Mouse (Mus musculus) cerebellum, adult 11 months (tissue): ENCODE results near the gene Borcs8.

Source experiments
- DNase-seq: peaks from one replicate; pipeline ENCODE4 v3.0.0; 2022

Gene Borcs8

DNA sequence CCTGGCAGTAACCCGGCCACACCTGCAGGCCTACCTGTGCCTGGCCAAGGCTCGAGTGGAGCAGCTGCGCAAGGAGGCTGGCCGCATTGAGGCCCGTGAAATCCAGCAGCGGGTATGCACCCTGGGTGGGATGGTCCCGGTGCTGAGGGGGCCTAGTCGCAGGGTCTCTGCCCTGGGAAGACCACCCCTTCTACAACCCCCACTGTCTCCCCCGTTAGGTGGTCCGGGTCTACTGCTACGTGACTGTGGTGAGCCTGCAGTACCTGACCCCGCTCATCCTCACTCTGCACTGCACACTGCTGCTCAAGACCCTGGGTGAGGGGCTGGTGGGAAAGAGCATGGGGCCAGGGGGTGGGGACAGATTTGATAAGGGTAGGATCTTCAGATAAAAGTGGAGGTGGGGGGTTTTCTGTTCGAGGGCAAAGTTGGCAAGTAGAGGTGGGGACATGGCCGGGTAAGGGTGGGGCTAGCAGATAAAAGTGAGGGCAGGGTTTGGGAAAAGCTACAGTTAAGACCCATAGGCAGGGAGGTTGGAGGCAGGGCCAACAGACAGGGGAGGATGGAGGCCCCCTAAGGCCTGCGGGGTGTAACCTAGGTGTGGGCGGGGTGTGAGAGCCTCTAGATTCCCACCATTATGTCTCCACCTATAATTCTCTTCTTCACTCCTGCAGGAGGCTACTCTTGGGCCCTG lies 42.1 kb downstream of the Borcs8 start:
- DNase-seq = no peak

DNA sequence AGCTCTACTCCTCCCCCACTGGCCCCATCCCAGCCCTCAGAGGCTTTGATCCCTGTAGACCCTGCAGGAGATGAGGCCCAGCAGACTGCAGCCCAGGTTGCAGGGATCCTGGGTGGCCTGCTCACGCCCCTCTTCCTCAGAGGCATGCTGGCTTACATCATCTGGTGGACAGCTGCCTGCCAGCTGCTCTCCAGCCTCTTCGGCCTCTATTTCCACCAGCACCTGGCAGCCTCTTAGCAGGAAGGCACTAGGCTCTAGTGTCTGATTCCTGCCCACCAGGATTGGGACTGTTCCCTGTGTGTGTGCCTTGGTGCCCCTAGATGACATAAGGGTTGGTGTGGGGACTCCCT lies 42.6 kb downstream of the Borcs8 start:
- DNase-seq = no peak

DNA sequence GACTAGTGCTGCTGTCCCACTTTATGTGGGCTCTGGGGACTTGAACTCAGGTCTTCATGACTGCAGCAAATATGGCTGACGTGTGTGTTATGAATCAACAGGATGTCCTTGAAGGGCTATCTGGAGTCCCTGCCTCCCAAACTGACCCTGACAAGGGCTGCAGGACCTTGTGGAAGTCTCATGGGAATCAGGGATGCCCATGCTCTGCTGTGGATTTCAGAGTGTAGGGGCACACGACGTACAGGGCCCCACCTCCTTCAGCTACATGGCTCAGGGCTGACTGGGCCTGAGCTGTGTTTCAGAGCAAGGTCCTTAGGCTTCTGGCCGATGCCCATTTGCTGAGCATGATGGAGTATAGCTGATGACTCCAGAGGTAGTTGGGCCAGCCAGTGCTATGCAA lies 43.9 kb downstream of the Borcs8 start:
- DNase-seq = no peak

GRCm38 (mm10) chr8:70188707-70189106 lies 49.4 kb downstream of the Borcs8 start:
- no peak for DNase-seq

GRCm38 (mm10) chr8:70193238-70193637 lies 53.9 kb downstream of the Borcs8 start:
- DNase-seq = no peak

DNA sequence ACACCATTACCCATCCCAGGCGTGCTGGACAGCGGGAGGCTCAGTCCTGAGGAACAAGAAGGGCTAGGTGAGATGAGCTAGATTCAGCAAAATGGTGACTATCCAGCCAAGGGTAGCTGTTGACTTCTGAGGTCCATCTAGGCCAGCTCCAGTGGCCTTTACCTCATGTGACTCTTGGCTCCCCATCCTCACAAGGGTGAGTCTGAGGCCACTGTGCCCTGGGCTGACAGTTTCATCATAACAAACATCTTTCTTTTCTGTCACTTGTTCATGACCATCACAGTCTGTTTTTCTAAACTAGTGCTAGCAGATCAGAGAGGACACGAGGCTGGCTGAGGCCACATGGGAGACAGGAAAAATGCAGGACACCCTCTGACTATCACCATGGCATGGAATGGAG lies 54.9 kb downstream of the Borcs8 start:
- DNase-seq = no peak

DNA sequence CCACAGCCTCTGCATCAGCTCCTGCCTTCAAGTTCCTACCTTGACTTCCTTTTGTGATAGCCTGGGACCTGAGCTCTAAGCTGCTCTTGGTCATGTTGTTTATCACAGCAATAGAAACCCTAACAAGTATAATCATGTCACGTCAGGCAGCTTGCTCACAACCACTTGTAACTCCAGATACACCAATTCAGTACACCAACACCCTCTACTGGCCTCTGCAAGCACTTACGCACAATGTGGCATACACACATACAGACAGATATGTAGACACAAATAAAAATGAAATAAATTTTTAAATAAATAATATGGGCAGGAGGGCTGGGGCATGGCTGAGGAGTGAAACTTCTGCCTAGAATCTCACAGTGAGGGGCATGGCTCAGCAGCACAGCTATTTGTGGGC lies 56.5 kb downstream of the Borcs8 start:
- DNase-seq = no peak
